Mouse (Mus musculus) CH12.LX (cell line): Measurements from ENCODE around the gene Ppp4c. TPM values are rescaled to one million over a fixed set of nuclear protein-coding genes. Genes with fewer than 3 reads are reported as not detected.

Experiments
- DNase-seq: peaks from one replicate; pipeline ENCODE4 v3.0.0-alpha.2; 2013; ENCODE audit errors: extremely low read depth
- H3K27ac ChIP-seq: 2 replicates; pipeline ENCODE4 v1.5.1; 2012; ENCODE audit warnings: low read depth, mild to moderate bottlenecking, control low read depth, moderate library complexity; ENCODE audit not compliant: insufficient read depth
- H3K27me3 ChIP-seq: replicated peaks from 2 replicates; pipeline ENCODE3; 2012; ENCODE audit warnings: inconsistent platforms
- H3K36me3 ChIP-seq, 2 experiments: replicated peaks in 1 of 2; 2 replicates each; pipeline versions ENCODE3 to v1.6.1; 2012; ENCODE audit warnings: inconsistent platforms in 1 of 2, low read length in 1 of 2, mild to moderate bottlenecking in 1 of 2, mixed read lengths in 1 of 2, moderate library complexity in 1 of 2; ENCODE audit not compliant: control insufficient read depth in 1 of 2, insufficient read depth in 1 of 2
- H3K4me1 ChIP-seq, 2 experiments: 2 replicates each; pipeline ENCODE4 v1.6.1; 2012; ENCODE audit warnings: inconsistent platforms in 1 of 2, moderate library complexity in 1 of 2; ENCODE audit not compliant: insufficient read depth in 2 of 2, control insufficient read depth in 1 of 2
- H3K4me2 ChIP-seq: 2 replicates; pipeline ENCODE4 v1.6.1; 2012; ENCODE audit warnings: low read depth, mild to moderate bottlenecking, control low read depth; ENCODE audit not compliant: poor library complexity, insufficient read depth, severe bottlenecking
- H3K4me3 ChIP-seq, 3 experiments: fragments of 150-350 bp in 1 of 3; sonication (generic) in 1 of 3; replicated peaks in 1 of 3; 2 replicates each; pipeline versions ENCODE3 to v1.5.1; 2011 to 2012; ENCODE audit warnings: low read depth in 2 of 3, low read length in 2 of 3, mild to moderate bottlenecking in 2 of 3, moderate library complexity in 2 of 3, control low read depth in 1 of 3, improper control_type of control experiment in 1 of 3, inconsistent platforms in 1 of 3, mixed read lengths in 1 of 3; ENCODE audit not compliant: poor library complexity in 1 of 3
- H3K79me2 ChIP-seq: replicated peaks from 2 replicates; pipeline ENCODE4 v1.6.1; 2012; ENCODE audit warnings: mild to moderate bottlenecking, moderate library complexity; ENCODE audit not compliant: control insufficient read depth, poor library complexity, insufficient read depth, severe bottlenecking; ENCODE audit errors: extremely low read depth
- H3K9ac ChIP-seq: 2 replicates; pipeline ENCODE4 v1.6.1; 2012; ENCODE audit warnings: low read depth, mild to moderate bottlenecking, control low read depth, moderate library complexity; ENCODE audit not compliant: insufficient read depth
- H3K9me3 ChIP-seq: replicated peaks from 2 replicates; pipeline ENCODE3; 2012; ENCODE audit warnings: low read length, inconsistent platforms, mixed read lengths
- BHLHE40 ChIP-seq: IDR thresholded peaks from 2 replicates; pipeline ENCODE4 v1.6.1; 2011; ENCODE audit warnings: mild to moderate bottlenecking, low read depth, low read length, improper control_type of control experiment
- CHD1 ChIP-seq: IDR thresholded peaks from 2 replicates; pipeline ENCODE4 v1.6.1; 2012; ENCODE audit warnings: low read depth, low read length, improper control_type of control experiment, inconsistent platforms
- CHD2 ChIP-seq: IDR thresholded peaks from 2 replicates; pipeline ENCODE4 v1.6.1; 2011; ENCODE audit warnings: low read length, improper control_type of control experiment
- CTCF ChIP-seq, 2 experiments: IDR thresholded peaks in 1 of 2; conservative IDR thresholded peaks in 1 of 2; 2 replicates each; pipeline ENCODE4 v1.5.1; 2011 to 2012; ENCODE audit warnings: low read depth in 2 of 2, low read length in 2 of 2, improper control_type of control experiment in 1 of 2, inconsistent platforms in 1 of 2, mild to moderate bottlenecking in 1 of 2, moderate library complexity in 1 of 2
- E2F4 ChIP-seq: IDR thresholded peaks from 2 replicates; pipeline ENCODE4 v1.6.1; 2011; ENCODE audit warnings: low read depth, low read length, improper control_type of control experiment; ENCODE audit not compliant: insufficient replicate concordance
- ELF1 ChIP-seq: IDR thresholded peaks from 2 replicates; pipeline ENCODE4 v1.6.1; 2014; ENCODE audit warnings: low read depth, mild to moderate bottlenecking, inconsistent platforms, low read length, improper control_type of control experiment
- EP300 ChIP-seq: IDR thresholded peaks from 2 replicates; pipeline ENCODE4 v1.6.1; 2011; ENCODE audit warnings: low read length, improper control_type of control experiment
- ETS1 ChIP-seq: conservative IDR thresholded peaks from 2 replicates; pipeline ENCODE4 v1.6.1; 2012; ENCODE audit warnings: low read depth, mild to moderate bottlenecking, inconsistent platforms, low read length, improper control_type of control experiment, moderate library complexity
- GABPA ChIP-seq: IDR thresholded peaks from 2 replicates; pipeline ENCODE4 v1.6.1; 2012; ENCODE audit warnings: low read depth, low read length, improper control_type of control experiment, inconsistent platforms; ENCODE audit not compliant: insufficient replicate concordance
- HCFC1 ChIP-seq: IDR thresholded peaks from 2 replicates; pipeline ENCODE4 v1.6.1; 2012; ENCODE audit warnings: low read depth, mild to moderate bottlenecking, inconsistent platforms, low read length, improper control_type of control experiment
- IRF4 ChIP-seq: IDR thresholded peaks from 2 replicates; pipeline ENCODE4 v1.6.1; 2014; ENCODE audit warnings: low read depth, mild to moderate bottlenecking, inconsistent platforms, low read length, improper control_type of control experiment
- JUN ChIP-seq: IDR thresholded peaks from 2 replicates; pipeline ENCODE4 v1.6.1; 2011; ENCODE audit warnings: low read depth, mild to moderate bottlenecking, low read length, improper control_type of control experiment, moderate library complexity; ENCODE audit not compliant: insufficient read depth
- JUND ChIP-seq: conservative IDR thresholded peaks from 2 replicates; pipeline ENCODE4 v1.6.1; 2011; ENCODE audit warnings: low read depth, low read length, improper control_type of control experiment
- KAT2A ChIP-seq: IDR thresholded peaks from 2 replicates; pipeline ENCODE4 v1.6.1; 2012; ENCODE audit warnings: low read length, improper control_type of control experiment, inconsistent platforms; ENCODE audit not compliant: insufficient replicate concordance
- MAFK ChIP-seq: IDR thresholded peaks from 2 replicates; pipeline ENCODE4 v1.6.1; 2011; ENCODE audit warnings: low read length, improper control_type of control experiment; ENCODE audit not compliant: insufficient replicate concordance
- MAX ChIP-seq: IDR thresholded peaks from 2 replicates; pipeline ENCODE4 v1.6.1; 2011; ENCODE audit warnings: low read length, improper control_type of control experiment
- MAZ ChIP-seq: IDR thresholded peaks from 2 replicates; pipeline ENCODE4 v1.6.1; 2012; ENCODE audit warnings: low read depth, mild to moderate bottlenecking, inconsistent platforms, low read length, improper control_type of control experiment, moderate library complexity
- MEF2A ChIP-seq: IDR thresholded peaks from 2 replicates; pipeline ENCODE4 v1.6.1; 2014; ENCODE audit warnings: low read depth, mild to moderate bottlenecking, inconsistent platforms, low read length, improper control_type of control experiment, borderline replicate concordance
- MXI1 ChIP-seq: IDR thresholded peaks from 2 replicates; pipeline ENCODE4 v1.6.1; 2011; ENCODE audit warnings: mild to moderate bottlenecking, low read depth, low read length, improper control_type of control experiment
- MYC ChIP-seq: IDR thresholded peaks from 2 replicates; pipeline ENCODE4 v1.6.1; 2011; ENCODE audit warnings: low read depth, mild to moderate bottlenecking, improper control_type of control experiment, low read length
- NELFE ChIP-seq: IDR thresholded peaks from 2 replicates; pipeline ENCODE4 v1.6.1; 2011; ENCODE audit warnings: low read depth, low read length, improper control_type of control experiment
- NRF1 ChIP-seq: IDR thresholded peaks from 2 replicates; pipeline ENCODE4 v1.6.1; 2014; ENCODE audit warnings: low read depth, mild to moderate bottlenecking, inconsistent platforms, low read length, improper control_type of control experiment, moderate library complexity
- PAX5 ChIP-seq: IDR thresholded peaks from 2 replicates; pipeline ENCODE4 v1.6.1; 2012; ENCODE audit warnings: low read length, inconsistent platforms, mixed read lengths
- POLR2A ChIP-seq: IDR thresholded peaks from 2 replicates; pipeline ENCODE4 v1.6.1; 2011; ENCODE audit warnings: low read depth, mild to moderate bottlenecking, improper control_type of control experiment, low read length
- POLR2AphosphoS2 ChIP-seq: IDR thresholded peaks from 2 replicates; pipeline ENCODE4 v1.6.1; 2011; ENCODE audit warnings: low read depth, low read length, improper control_type of control experiment
- RAD21 ChIP-seq: IDR thresholded peaks from 2 replicates; pipeline ENCODE4 v1.6.1; 2011; ENCODE audit warnings: low read depth, mild to moderate bottlenecking, low read length, improper control_type of control experiment, moderate library complexity
- RCOR1 ChIP-seq: conservative IDR thresholded peaks from 2 replicates; pipeline ENCODE4 v1.6.1; 2012; ENCODE audit warnings: low read depth, mild to moderate bottlenecking, inconsistent platforms, low read length, improper control_type of control experiment
- SIN3A ChIP-seq: IDR thresholded peaks from 2 replicates; pipeline ENCODE4 v1.6.1; 2012; ENCODE audit warnings: low read length, improper control_type of control experiment, inconsistent platforms
- SMC3 ChIP-seq: IDR thresholded peaks from 2 replicates; pipeline ENCODE4 v1.6.1; 2011; ENCODE audit warnings: low read depth, low read length, improper control_type of control experiment
- TBP ChIP-seq: conservative IDR thresholded peaks from 2 replicates; pipeline ENCODE4 v1.6.1; 2011; ENCODE audit warnings: low read depth, low read length, improper control_type of control experiment
- TCF12 ChIP-seq: IDR thresholded peaks from 2 replicates; pipeline ENCODE4 v1.6.1; 2014; ENCODE audit warnings: low read depth, mild to moderate bottlenecking, inconsistent platforms, low read length, improper control_type of control experiment
- UBTF ChIP-seq: IDR thresholded peaks from 2 replicates; pipeline ENCODE4 v1.6.1; 2012; ENCODE audit warnings: low read depth, mild to moderate bottlenecking, inconsistent platforms, low read length, improper control_type of control experiment, moderate library complexity
- USF1 ChIP-seq: IDR thresholded peaks from 2 replicates; pipeline ENCODE4 v1.6.1; 2014; ENCODE audit warnings: low read depth, mild to moderate bottlenecking, inconsistent platforms, low read length, improper control_type of control experiment
- USF2 ChIP-seq: conservative IDR thresholded peaks from 2 replicates; pipeline ENCODE4 v1.6.1; 2011; ENCODE audit warnings: low read depth, low read length, improper control_type of control experiment
- ZC3H11A ChIP-seq: IDR thresholded peaks from 2 replicates; pipeline ENCODE4 v1.6.1; 2012; ENCODE audit warnings: low read depth, mild to moderate bottlenecking, inconsistent platforms, low read length, improper control_type of control experiment
- ZKSCAN1 ChIP-seq: IDR thresholded peaks from 2 replicates; pipeline ENCODE4 v1.6.1; 2012; ENCODE audit warnings: low read depth, inconsistent platforms, low read length, improper control_type of control experiment, borderline replicate concordance
- ZMIZ1 ChIP-seq: IDR thresholded peaks from 2 replicates; pipeline ENCODE4 v1.6.1; 2012; ENCODE audit warnings: low read depth, mild to moderate bottlenecking, inconsistent platforms, low read length, improper control_type of control experiment
- ZNF384 ChIP-seq: IDR thresholded peaks from 2 replicates; pipeline ENCODE4 v1.6.1; 2012; ENCODE audit warnings: low read depth, low read length, improper control_type of control experiment, inconsistent platforms
- dilution Hi-C: fragments of 300-500 bp; cut with MboI; formaldehyde crosslinking; loops from 2 replicates; pipeline ENCODE4 v1.14.3; 2020; ENCODE audit warnings: low sequenced_read_pairs; ENCODE audit not compliant: extremely low pct_unique_long_range_greater_than_20kb, extremely low pct_ligation_motif_present
- in situ Hi-C: fragments of 300-500 bp; cut with MboI; formaldehyde crosslinking; loops from 3 replicates; pipeline ENCODE4 v1.14.3; 2019; ENCODE audit warnings: low sequenced_read_pairs, low pct_ligation_motif_present, low pct_unique_long_range_greater_than_20kb, mixed read lengths
- polyA plus RNA-seq: library from polyadenylated mRNA; unstranded; fragments of >175 nt; gene quantifications from 2 replicates; pipeline ENCODE4 v1.2.1, GENCODE M21; 2012; ENCODE audit warnings: low read depth; ENCODE audit not compliant: insufficient read length
- total RNA-seq, 2 experiments: library from RNA; depleted of rRNA; stranded (reverse); fragments of 300-350 nt in 1 of 2; fragments of >200 nt in 1 of 2; gene quantifications; 2 replicates each; pipeline ENCODE4 v1.2.3; 2012 to 2014

Ppp4c gene
- total and polyA plus RNA-seq, 3 experiments = 161 to 213 (median 195) TPM

DNA sequence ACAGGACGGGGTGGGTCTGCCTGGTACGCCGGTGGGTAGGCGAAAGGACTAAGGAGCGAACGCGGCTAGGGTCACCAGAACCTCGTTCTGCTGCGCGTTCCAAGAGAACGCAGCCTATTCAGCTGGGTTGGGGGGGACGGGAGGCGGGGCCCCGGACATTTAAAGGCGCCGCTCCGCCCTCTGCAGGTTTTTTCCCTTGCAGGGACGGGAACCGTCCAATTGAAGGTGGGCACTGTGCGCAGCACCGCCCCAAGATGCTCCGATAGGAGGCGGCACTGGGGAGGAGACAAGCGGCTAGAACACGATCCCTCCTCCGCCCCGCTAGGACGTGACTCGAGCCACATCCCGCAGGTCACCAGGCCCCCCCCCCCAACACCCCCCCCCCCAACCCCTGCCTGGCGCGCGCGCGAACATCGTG is 6.8 kb upstream of the Ppp4c start:
- H3K79me2 ChIP-seq = peaks cover 26% of the 10 kb centered on the region
- no peaks in the 10 kb centered on the region for H3K9me3 ChIP-seq
- H3K27me3 ChIP-seq = no peaks in the 10 kb centered on the region
- peak; percentile 98 for DNase-seq
- in situ Hi-C loops = no loop called here
- peak overlapping the region; percentile 99 for H3K27ac ChIP-seq
- no peak overlapping the region for H3K4me2 ChIP-seq
- dilution Hi-C loops = no loop called here
- H3K36me3 ChIP-seq = peaks cover 30 to 42% of the 10 kb centered on the region in 2 experiments
- H3K9ac ChIP-seq = peak overlapping the region; percentile 96
- TF ChIP-seq MAFK (no peak), RAD21 (no peak), ELF1 (no peak), ZC3H11A (no peak), POLR2AphosphoS2 (peak; percentile 95), UBTF (no peak), IRF4 (0 out of 2 replicates have a peak, but pooled peaks have one; percentile 5), CHD1 (no peak), MAX (no peak), TBP (peak; percentile 95), ZKSCAN1 (no peak), PAX5 (no peak), SMC3 (no peak), USF1 (no peak), HCFC1 (no peak), TCF12 (peak; percentile 76), RCOR1 (0 out of 2 replicates have a peak, but pooled peaks have one; percentile 5), ZMIZ1 (peak; percentile 95), USF2 (no peak), CTCF (conservative IDR thresholded peaks at IDR 0.05 in 1 of 2, IDR thresholded peaks at IDR 0.05 in 1 of 2; ENCODE audit: low read depth in 2 of 2, low read length in 2 of 2) (no peak; a peak in 1 of 4 replicates), ZNF384 (peak; percentile 82), MXI1 (no peak; the same call in 1 of the 2 replicates), MYC (no peak), MEF2A (no peak), POLR2A (peak; percentile 96), NELFE (peak; percentile 97), JUN (no peak), EP300 (no peak), MAZ (no peak; the same call in 1 of the 2 replicates), CHD2 (0 out of 2 replicates have a peak, but pooled peaks have one; percentile 29), ETS1 (no peak), JUND (no peak), BHLHE40 (no peak; the same call in 1 of the 2 replicates), SIN3A (peak; percentile 40), KAT2A (no peak), GABPA (no peak), NRF1 (peak; percentile 73), E2F4 (no peak)
- peak overlapping the region; percentile 80 to 100 (median 95) for H3K4me3 ChIP-seq
- peaks cover 6 to 42% of the 10 kb centered on the region in 2 experiments; a peak in 3 of 4 replicates for H3K4me1 ChIP-seq
